Mouse (Mus musculus): Measurements from ENCODE around the gene Rfc2. TPM values are rescaled to one million over a fixed set of nuclear protein-coding genes. Genes with fewer than 3 reads are reported as not detected.

Rfc2 gene
- polyA plus RNA-seq (2016; fragmentation: Nextera tagmentation; extraction: Ambion mirVana) = 271 and 300 TPM in 2 replicates

- WGBS = 79% methylated on average over 5 of the region's 5 CpGs
- no peak within 1 kb of the TSS for H3K27ac ChIP-seq
- peaks cover 12% of the 10 kb centered on the region for H3K4me1 ChIP-seq
- H3K9me3 ChIP-seq = no peaks in the 10 kb centered on the region
- H3K36me3 ChIP-seq = peaks cover 6% of the 10 kb centered on the region; the same call in 1 of the 2 replicates
- H3K4me3 ChIP-seq = no peak within 1 kb of the TSS
- H3K27me3 ChIP-seq (ENCODE audit: insufficient read depth, poor library complexity, severe bottlenecking) = no peaks in the 10 kb centered on the region
- DNase-seq (ENCODE audit: low spot score) = no peak
Observed at GRCm38 (mm10) chr5:134581146-134581545, at the start of gene Rfc2. TSS of gene Rfc2 (plus strand) at chr5:134581366.

- no peak for DNase-seq (ENCODE audit: low spot score)
- H3K4me1 ChIP-seq = peaks cover 11% of the 10 kb centered on the region
- peaks cover 46% of the 10 kb centered on the region for H3K36me3 ChIP-seq
- H3K4me3 ChIP-seq = no peak overlapping the region
- H3K27ac ChIP-seq = no peak overlapping the region
- H3K9me3 ChIP-seq = no peaks in the 10 kb centered on the region
- H3K27me3 ChIP-seq (ENCODE audit: insufficient read depth, poor library complexity, severe bottlenecking) = no peaks in the 10 kb centered on the region
- WGBS = 85% methylated on average over 9 of the region's 9 CpGs
Observed at GRCm38 (mm10) chr5:134531585-134531984, 49.6 kb upstream of the Rfc2 start.

- WGBS = 90% methylated on average over 6 of the region's 6 CpGs
- peaks cover 49% of the 10 kb centered on the region for H3K36me3 ChIP-seq
- no peaks in the 10 kb centered on the region for H3K9me3 ChIP-seq
- no peaks in the 10 kb centered on the region for H3K27me3 ChIP-seq (ENCODE audit: insufficient read depth, poor library complexity, severe bottlenecking)
- H3K4me3 ChIP-seq = no peak overlapping the region
- no peak overlapping the region for H3K27ac ChIP-seq
- peaks cover 11% of the 10 kb centered on the region for H3K4me1 ChIP-seq
- DNase-seq (ENCODE audit: low spot score) = no peak
Observed at GRCm38 (mm10) chr5:134532417-134532816, 48.7 kb upstream of the Rfc2 start.

GRCm38 (mm10) chr5:134536036-134536435, 45.1 kb upstream of the Rfc2 start:
- no peak for DNase-seq (ENCODE audit: low spot score)
- peaks cover 55% of the 10 kb centered on the region for H3K36me3 ChIP-seq
- WGBS = 92% methylated on average over 6 of the region's 6 CpGs
- H3K27me3 ChIP-seq (ENCODE audit: insufficient read depth, poor library complexity, severe bottlenecking) = no peaks in the 10 kb centered on the region
- no peaks in the 10 kb centered on the region for H3K9me3 ChIP-seq
- no peak overlapping the region for H3K4me3 ChIP-seq
- H3K4me1 ChIP-seq = peaks cover 23% of the 10 kb centered on the region
- no peak overlapping the region for H3K27ac ChIP-seq

GRCm38 (mm10) chr5:134539891-134540290, 41.3 kb upstream of the Rfc2 start:
- WGBS = 17% methylated on average over 3 of the region's 3 CpGs
- H3K36me3 ChIP-seq = peaks cover 27% of the 10 kb centered on the region
- H3K4me3 ChIP-seq = no peak overlapping the region
- H3K27ac ChIP-seq = peak overlapping the region; percentile 80
- H3K9me3 ChIP-seq = no peaks in the 10 kb centered on the region
- peak; percentile 89 for DNase-seq (ENCODE audit: low spot score)
- no peaks in the 10 kb centered on the region for H3K27me3 ChIP-seq (ENCODE audit: insufficient read depth, poor library complexity, severe bottlenecking)
- peaks cover 34% of the 10 kb centered on the region for H3K4me1 ChIP-seq

GRCm38 (mm10) chr5:134540881-134541280, 40.3 kb upstream of the Rfc2 start:
- Histone ChIP-seq H3K4me1 (peaks cover 32% of the 10 kb centered on the region), H3K36me3 (peaks cover 23% of the 10 kb centered on the region), H3K4me3 (no peak overlapping the region), H3K9me3 (no peaks in the 10 kb centered on the region), H3K27ac (peak overlapping the region; percentile 80), H3K27me3 (ENCODE audit: insufficient read depth, poor library complexity, severe bottlenecking) (no peaks in the 10 kb centered on the region)
- DNase-seq (ENCODE audit: low spot score) = no peak
- 71% methylated on average over 6 of the region's 6 CpGs for WGBS

- H3K9me3 ChIP-seq = no peaks in the 10 kb centered on the region
- H3K27ac ChIP-seq = no peak overlapping the region; the same call in 1 of the 2 replicates
- WGBS = 43% methylated on average over 7 of the region's 7 CpGs
- no peak overlapping the region for H3K4me3 ChIP-seq
- H3K36me3 ChIP-seq = peaks cover 23% of the 10 kb centered on the region
- no peak for DNase-seq (ENCODE audit: low spot score)
- H3K4me1 ChIP-seq = peaks cover 32% of the 10 kb centered on the region
- H3K27me3 ChIP-seq (ENCODE audit: insufficient read depth, poor library complexity, severe bottlenecking) = no peaks in the 10 kb centered on the region
Observed at GRCm38 (mm10) chr5:134541640-134542039, 39.5 kb upstream of the Rfc2 start.

GRCm38 (mm10) chr5:134544516-134545241, 36.5 kb upstream of the Rfc2 start:
- Histone ChIP-seq H3K36me3 (peaks cover 5% of the 10 kb centered on the region; the same call in 1 of the 2 replicates), H3K4me3 (no peak overlapping the region), H3K9me3 (no peaks in the 10 kb centered on the region), H3K27ac (no peak overlapping the region), H3K4me1 (peaks cover 33% of the 10 kb centered on the region), H3K27me3 (ENCODE audit: insufficient read depth, poor library complexity, severe bottlenecking) (no peaks in the 10 kb centered on the region)
- WGBS = 60% methylated on average over 19 of the region's 19 CpGs
- no peak for DNase-seq (ENCODE audit: low spot score)

GRCm38 (mm10) chr5:134545242-134545629, 35.9 kb upstream of the Rfc2 start:
- H3K9me3 ChIP-seq = no peaks in the 10 kb centered on the region
- 43% methylated on average over 3 of the region's 3 CpGs for WGBS
- no peak overlapping the region for H3K4me3 ChIP-seq
- no peaks in the 10 kb centered on the region for H3K27me3 ChIP-seq (ENCODE audit: insufficient read depth, poor library complexity, severe bottlenecking)
- no peak for DNase-seq (ENCODE audit: low spot score)
- H3K36me3 ChIP-seq = peaks cover 5% of the 10 kb centered on the region; the same call in 1 of the 2 replicates
- no peak overlapping the region for H3K27ac ChIP-seq
- peaks cover 28% of the 10 kb centered on the region for H3K4me1 ChIP-seq

GRCm38 (mm10) chr5:134546790-134547189, 34.4 kb upstream of the Rfc2 start:
- Histone ChIP-seq H3K36me3 (peaks cover 5% of the 10 kb centered on the region; the same call in 1 of the 2 replicates), H3K4me1 (peaks cover 28% of the 10 kb centered on the region), H3K4me3 (no peak overlapping the region), H3K27me3 (ENCODE audit: insufficient read depth, poor library complexity, severe bottlenecking) (peaks cover 5% of the 10 kb centered on the region; the same call in 1 of the 2 replicates), H3K9me3 (no peaks in the 10 kb centered on the region), H3K27ac (no peak overlapping the region)
- no peak for DNase-seq (ENCODE audit: low spot score)
- WGBS = 81% methylated on average over 7 of the region's 7 CpGs

- H3K27me3 ChIP-seq (ENCODE audit: insufficient read depth, poor library complexity, severe bottlenecking) = peaks cover 5% of the 10 kb centered on the region; the same call in 1 of the 2 replicates
- no peak overlapping the region; the same call in 1 of the 2 replicates for H3K27ac ChIP-seq
- no peak for DNase-seq (ENCODE audit: low spot score)
- WGBS = 56% methylated on average over 5 of the region's 5 CpGs
- no peak overlapping the region for H3K4me3 ChIP-seq
- peaks cover 37% of the 10 kb centered on the region for H3K4me1 ChIP-seq
- H3K36me3 ChIP-seq = peaks cover 5% of the 10 kb centered on the region; the same call in 1 of the 2 replicates
- no peaks in the 10 kb centered on the region for H3K9me3 ChIP-seq
Observed at GRCm38 (mm10) chr5:134548306-134548705, 32.9 kb upstream of the Rfc2 start.

GRCm38 (mm10) chr5:134549640-134550168, 31.5 kb upstream of the Rfc2 start:
- no peaks in the 10 kb centered on the region for H3K36me3 ChIP-seq
- H3K4me3 ChIP-seq = no peak overlapping the region
- WGBS = 89% methylated on average over 2 of the region's 3 CpGs
- peaks cover 37% of the 10 kb centered on the region for H3K4me1 ChIP-seq
- peaks cover 5% of the 10 kb centered on the region; the same call in 1 of the 2 replicates for H3K27me3 ChIP-seq (ENCODE audit: insufficient read depth, poor library complexity, severe bottlenecking)
- 0 out of 2 replicates have a peak overlapping the region, but pooled peaks have one; percentile 16 for H3K27ac ChIP-seq
- no peaks in the 10 kb centered on the region for H3K9me3 ChIP-seq
- DNase-seq (ENCODE audit: low spot score) = no peak

GRCm38 (mm10) chr5:134550836-134551232, 30.3 kb upstream of the Rfc2 start:
- Histone ChIP-seq H3K27me3 (ENCODE audit: insufficient read depth, poor library complexity, severe bottlenecking) (peaks cover 5% of the 10 kb centered on the region; the same call in 1 of the 2 replicates), H3K36me3 (no peaks in the 10 kb centered on the region), H3K4me3 (peak overlapping the region; percentile 79), H3K27ac (peak overlapping the region; percentile 91), H3K4me1 (peaks cover 48% of the 10 kb centered on the region), H3K9me3 (no peaks in the 10 kb centered on the region)
- DNase-seq (ENCODE audit: low spot score) = no peak
- 15% methylated on average over 6 of the region's 6 CpGs for WGBS
